Mouse (Mus musculus) bone marrow, adult 2 months (tissue): ENCODE measurements around the gene Siglecf. TPM values are rescaled to one million over a fixed set of nuclear protein-coding genes. Genes with fewer than 3 reads are reported as not detected.

ENCODE experiments used
- H3K27ac ChIP-seq: fragments of 200-500 bp; 2 replicates; pipeline ENCODE4 v1.5.1; 2012; ENCODE audit warnings: low read depth, mild to moderate bottlenecking, control low read depth, inconsistent platforms, low read length; ENCODE audit not compliant: control insufficient read depth, poor library complexity, insufficient read depth
- H3K4me1 ChIP-seq: fragments of 200-500 bp; 2 replicates; pipeline ENCODE4 v1.6.1; 2011; ENCODE audit warnings: low read length; ENCODE audit not compliant: control insufficient read depth, insufficient read depth
- H3K4me3 ChIP-seq: fragments of 200-500 bp; replicated peaks from 2 replicates; pipeline ENCODE3; 2011; ENCODE audit warnings: mild to moderate bottlenecking, low read depth, low read length, control low read depth; ENCODE audit not compliant: control insufficient read depth
- CTCF ChIP-seq: fragments of 200-500 bp; IDR thresholded peaks from 2 replicates; pipeline ENCODE4 v1.5.1; 2011; ENCODE audit warnings: low read length, control low read depth; ENCODE audit not compliant: control insufficient read depth, insufficient read depth
- POLR2A ChIP-seq: fragments of 200-500 bp; IDR thresholded peaks from 2 replicates; pipeline ENCODE4 v1.6.1; 2011; ENCODE audit warnings: low read depth, mild to moderate bottlenecking, control low read depth, low read length, borderline replicate concordance; ENCODE audit not compliant: control insufficient read depth
- WGBS: fragments of 180-500 bp; shearing (Covaris S2); methylation state at CpG from one replicate; pipeline ENCODE4 v1.1.7; 2018; 5-methylcytosine and 5-hydroxymethylcytosine counted together
- polyA plus RNA-seq: library from polyadenylated mRNA; stranded (reverse); fragments of >200 nt; gene quantifications from 2 replicates; pipeline ENCODE4 v1.2.4, GENCODE M21; 2011; ENCODE audit warnings: low replicate concordance; ENCODE audit not compliant: missing spikeins, insufficient read depth, insufficient read length

The Siglecf gene
- polyA plus RNA-seq, 1 experiment: 3.3 TPM

- WGBS: 48% methylated on average over 12 of the region's 12 CpGs
- no peak for TF ChIP-seq CTCF
- TF ChIP-seq POLR2A: no peak
- Histone ChIP-seq H3K27ac (no peak overlapping the region), H3K4me3 (no peak overlapping the region), H3K4me1 (peaks cover 7% of the 10 kb centered on the region)
Observed at GRCm38 (mm10) chr7:43354893-43355835, 4.0 kb downstream of the Siglecf start.

GRCm38 (mm10) chr7:43358556-43358955 lies 7.4 kb downstream of the Siglecf start:
- H3K4me1 ChIP-seq: no peaks in the 10 kb centered on the region; the same call in 1 of the 2 replicates
- TF ChIP-seq POLR2A: no peak
- no peak for TF ChIP-seq CTCF
- 92% methylated on average over 3 of the region's 3 CpGs for WGBS
- no peak overlapping the region for H3K27ac ChIP-seq
- H3K4me3 ChIP-seq: no peak overlapping the region

- no peak overlapping the region for H3K27ac ChIP-seq
- no peaks in the 10 kb centered on the region for H3K4me1 ChIP-seq
- H3K4me3 ChIP-seq: no peak overlapping the region
- TF ChIP-seq POLR2A: no peak
- no peak for TF ChIP-seq CTCF
- 79% methylated on average over 1 of the region's 1 CpGs for WGBS
Observed at GRCm38 (mm10) chr7:43361442-43361841, 10.3 kb downstream of the Siglecf start.

- 43% methylated on average over 4 of the region's 4 CpGs for WGBS
- no peaks in the 10 kb centered on the region for H3K4me1 ChIP-seq
- no peak overlapping the region for H3K4me3 ChIP-seq
- TF ChIP-seq POLR2A: no peak
- no peak for TF ChIP-seq CTCF
- H3K27ac ChIP-seq: no peak overlapping the region
Observed at GRCm38 (mm10) chr7:43362021-43362420, 10.9 kb downstream of the Siglecf start.

GRCm38 (mm10) chr7:43378226-43378625 lies 27.1 kb downstream of the Siglecf start:
- TF ChIP-seq CTCF: no peak
- no peak for TF ChIP-seq POLR2A
- 10% methylated on average over 5 of the region's 5 CpGs for WGBS

GRCm38 (mm10) chr7:43392349-43393121 lies 41.4 kb downstream of the Siglecf start:
- no peak overlapping the region for H3K4me3 ChIP-seq
- peaks cover 4% of the 10 kb centered on the region for H3K4me1 ChIP-seq
- H3K27ac ChIP-seq: peak overlapping the region; percentile 62; the same call in 1 of the 2 replicates
- no peak for TF ChIP-seq CTCF
- no peak for TF ChIP-seq POLR2A
- 15% methylated on average over 8 of the region's 8 CpGs for WGBS

More at GRCm38 (mm10) chr7:43378226-43378625, 27.1 kb downstream of the Siglecf start:
- H3K27ac ChIP-seq: no peak overlapping the region
- no peak overlapping the region for H3K4me3 ChIP-seq
- no peaks in the 10 kb centered on the region for H3K4me1 ChIP-seq

- 84% methylated on average over 2 of the region's 2 CpGs for WGBS
- Histone ChIP-seq H3K4me1 (peaks cover 2% of the 10 kb centered on the region), H3K27ac (no peak overlapping the region), H3K4me3 (no peak overlapping the region)
- TF ChIP-seq CTCF: no peak
- no peak for TF ChIP-seq POLR2A
Observed at GRCm38 (mm10) chr7:43399501-43399900, 48.4 kb downstream of the Siglecf start.

- TF ChIP-seq POLR2A: no peak
- no peak for TF ChIP-seq CTCF
- Histone ChIP-seq H3K4me1 (peaks cover 2% of the 10 kb centered on the region; the same call in 1 of the 2 replicates), H3K27ac (no peak overlapping the region), H3K4me3 (no peak overlapping the region)
- WGBS: 29% methylated on average over 2 of the region's 2 CpGs
Observed at GRCm38 (mm10) chr7:43402718-43403117, 51.6 kb downstream of the Siglecf start.
